In the genomic region with DNA sequence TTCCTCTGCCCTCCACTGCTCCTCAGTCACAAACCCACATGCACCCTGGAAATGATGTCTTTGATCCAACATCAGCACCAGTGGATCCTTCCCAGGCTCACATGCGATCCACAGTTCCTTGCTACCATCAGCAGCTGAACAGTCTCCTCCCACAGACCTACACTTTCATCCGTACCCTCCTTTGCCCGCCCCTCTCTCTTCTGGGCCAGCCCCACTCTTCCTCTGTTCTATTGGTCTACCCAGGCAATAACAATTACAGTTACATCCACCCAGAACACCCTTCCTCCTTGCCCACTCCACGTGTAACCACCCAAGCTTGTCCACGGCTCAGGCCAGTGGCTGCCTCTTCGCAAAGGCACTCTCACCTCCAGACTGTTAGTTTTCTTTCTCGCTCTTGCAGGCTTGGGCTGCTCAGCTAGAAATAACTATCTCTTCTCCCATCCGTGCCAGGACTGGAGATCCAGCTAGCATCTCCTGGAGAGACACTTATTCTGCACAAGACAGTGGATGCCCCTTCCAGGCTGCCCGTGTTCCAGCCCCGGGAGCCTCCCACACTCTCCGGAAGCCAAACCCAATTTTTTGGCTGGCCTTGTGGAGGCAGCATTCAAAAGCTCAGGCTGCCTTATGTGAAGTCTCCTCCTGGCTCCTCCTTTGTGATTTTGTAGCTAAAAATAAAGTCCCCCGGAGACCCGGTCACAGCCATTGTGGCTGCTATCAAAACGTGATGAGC, we compare ENCODE assay signal across 11 mouse cellular contexts.
DNase-seq lines count a peak whose midpoint lies in the region; ATAC-seq lines count a peak whose summit lies in the region.
"Had no signal": no experiment of that assay in that cellular context is flagged by ENCODE, and none has a peak within 500 bp of the region (broad histone marks: within the 10 kb centered on the region; RNA-seq: fewer than 3 reads in every experiment).

No protein-coding gene starts in this region.

- DNase-seq in hindbrain, embryonic 14.5 days (ENCODE audit: low spot score) = no peak
- peak; percentile 63 to 80 for DNase-seq in heart, adult 9 months (ENCODE audit: low spot score in 2 of 2)
- DNase-seq in spleen, postnatal 4 days (ENCODE audit: low spot score in 2 of 2) = no peak
- no peak for DNase-seq in urinary bladder, adult 2 months (ENCODE audit: low spot score)
- no peak for DNase-seq in urinary bladder, postnatal 25 days (ENCODE audit: low spot score)
- DNase-seq: cerebellum, adult 8-10 months; thymus, postnatal 4 days had no signal

- H3K4me1 ChIP-seq in hindbrain, embryonic 12.5 days = peaks cover 5% of the 10 kb centered on the region; the same call in 1 of the 2 replicates
- H3K4me1 ChIP-seq in hindbrain, embryonic 14.5 days (replicated peaks; ENCODE audit: control insufficient read depth, insufficient read depth, low read length) = peaks cover 7% of the 10 kb centered on the region; the same call in 1 of the 2 replicates
- H3K4me1 ChIP-seq in forebrain, embryonic 12.5 days = peaks cover 22% of the 10 kb centered on the region
- peaks cover 18% of the 10 kb centered on the region for H3K4me1 ChIP-seq in midbrain, embryonic 13.5 days (replicated peaks)
- H3K4me1 ChIP-seq: megakaryocyte, embryonic 14.5 days had no signal

- WGBS in hindbrain, embryonic 12.5 days = 73% methylated on average over 14 of the region's 14 CpGs
- 66% methylated on average over 14 of the region's 14 CpGs for WGBS in hindbrain, embryonic 14.5 days
- WGBS in forebrain, embryonic 12.5 days = 67% methylated on average over 14 of the region's 14 CpGs
- WGBS in midbrain, embryonic 13.5 days = 69% methylated on average over 14 of the region's 14 CpGs

- no peak overlapping the region for H3K4me3 ChIP-seq in hindbrain, embryonic 12.5 days
- H3K4me3 ChIP-seq in hindbrain, embryonic 14.5 days (replicated peaks; ENCODE audit: low read length) = no peak overlapping the region
- H3K4me3 ChIP-seq in forebrain, embryonic 12.5 days (replicated peaks) = no peak overlapping the region
- H3K4me3 ChIP-seq in midbrain, embryonic 13.5 days (replicated peaks) = no peak overlapping the region
- H3K4me3 ChIP-seq: megakaryocyte, embryonic 14.5 days had no signal

- 0 out of 2 replicates have a peak overlapping the region, but pooled peaks have one; percentile 12 for H3K27ac ChIP-seq in hindbrain, embryonic 12.5 days
- H3K27ac ChIP-seq in hindbrain, embryonic 14.5 days = no peak overlapping the region
- H3K27ac ChIP-seq in forebrain, embryonic 12.5 days = peak overlapping the region; percentile 2; the same call in 1 of the 2 replicates
- peak overlapping the region; percentile 58; the same call in 1 of the 2 replicates for H3K27ac ChIP-seq in midbrain, embryonic 13.5 days

- ATAC-seq in hindbrain, embryonic 12.5 days (ENCODE audit: low FRiP score) = no peak
- no peak for ATAC-seq in hindbrain, embryonic 14.5 days (ENCODE audit: low FRiP score)
- ATAC-seq in forebrain, embryonic 12.5 days (ENCODE audit: low FRiP score) = peak; percentile 36; the same call in 1 of the 2 replicates
- ATAC-seq in midbrain, embryonic 13.5 days = 0 out of 2 replicates have a peak, but pooled peaks have one; percentile 14

- H3K36me3 ChIP-seq in hindbrain, embryonic 12.5 days = no peaks in the 10 kb centered on the region
- H3K36me3 ChIP-seq in hindbrain, embryonic 14.5 days (replicated peaks; ENCODE audit: control insufficient read depth, insufficient read depth) = no peaks in the 10 kb centered on the region
- no peaks in the 10 kb centered on the region for H3K36me3 ChIP-seq in forebrain, embryonic 12.5 days (replicated peaks)
- no peaks in the 10 kb centered on the region for H3K36me3 ChIP-seq in midbrain, embryonic 13.5 days

- no peaks in the 10 kb centered on the region for H3K9me3 ChIP-seq in hindbrain, embryonic 12.5 days (replicated peaks)
- H3K9me3 ChIP-seq in hindbrain, embryonic 14.5 days (ENCODE audit: control insufficient read depth, low read length) = no peaks in the 10 kb centered on the region
- H3K9me3 ChIP-seq in forebrain, embryonic 12.5 days = no peaks in the 10 kb centered on the region
- H3K9me3 ChIP-seq in midbrain, embryonic 13.5 days = no peaks in the 10 kb centered on the region
- H3K9me3 ChIP-seq: megakaryocyte, embryonic 14.5 days had no signal

- no peak overlapping the region for H3K4me2 ChIP-seq in hindbrain, embryonic 12.5 days (replicated peaks)
- no peak overlapping the region for H3K4me2 ChIP-seq in hindbrain, embryonic 14.5 days (replicated peaks)
- no peak overlapping the region for H3K4me2 ChIP-seq in forebrain, embryonic 12.5 days
- H3K4me2 ChIP-seq in midbrain, embryonic 13.5 days (replicated peaks) = no peak overlapping the region

- H3K27me3 ChIP-seq in hindbrain, embryonic 12.5 days = no peaks in the 10 kb centered on the region
- H3K27me3 ChIP-seq in hindbrain, embryonic 14.5 days (ENCODE audit: control insufficient read depth, insufficient read depth, low read length) = no peaks in the 10 kb centered on the region
- H3K27me3 ChIP-seq in forebrain, embryonic 12.5 days = no peaks in the 10 kb centered on the region
- H3K27me3 ChIP-seq in midbrain, embryonic 13.5 days = peaks cover 3% of the 10 kb centered on the region; the same call in 1 of the 2 replicates
- H3K27me3 ChIP-seq: megakaryocyte, embryonic 14.5 days had no signal

- H3K9ac ChIP-seq in hindbrain, embryonic 12.5 days = no peak overlapping the region
- H3K9ac ChIP-seq in hindbrain, embryonic 14.5 days = no peak overlapping the region
- no peak overlapping the region for H3K9ac ChIP-seq in forebrain, embryonic 12.5 days
- H3K9ac ChIP-seq in midbrain, embryonic 13.5 days (replicated peaks) = no peak overlapping the region

Comparison
In these comparisons a context has a peak if more than half of its experiments do, and no peak if none do; other contexts are left out.
1. ATAC-seq: peak in forebrain, embryonic 12.5 days (single experiment) and midbrain, embryonic 13.5 days (single experiment); none in hindbrain, embryonic 12.5 days (single experiment) and hindbrain, embryonic 14.5 days (single experiment).
2. DNase-seq: peak in heart, adult 9 months (2 of 2); none in hindbrain, embryonic 14.5 days (single experiment), spleen, postnatal 4 days (0 of 2), urinary bladder, adult 2 months (single experiment) and urinary bladder, postnatal 25 days (single experiment).